In the genomic region with DNA sequence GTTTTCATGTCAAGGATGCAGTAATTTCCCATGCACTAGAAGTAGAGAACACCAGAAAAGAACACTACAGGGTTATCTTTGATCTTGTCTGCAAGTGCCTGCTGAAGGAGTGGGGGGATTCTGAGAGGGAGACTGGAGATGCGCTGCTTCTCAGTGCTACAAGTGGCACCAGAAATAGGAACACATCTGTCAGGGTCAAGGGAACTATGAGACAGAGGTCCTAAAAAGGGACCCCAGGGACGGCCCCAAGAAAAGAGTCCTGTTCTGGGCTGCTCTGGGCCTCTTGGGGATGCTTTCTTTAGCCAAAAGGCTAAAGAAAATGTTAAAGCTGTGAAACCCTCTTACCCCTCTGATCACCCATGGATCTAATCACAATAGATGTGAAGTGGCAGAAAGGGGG, we compare ENCODE assay signal across 18 mouse cellular contexts. TPM values are rescaled to one million over a fixed set of nuclear protein-coding genes. Genes with fewer than 3 reads are reported as not detected.
"Had no signal": no experiment of that assay in that cellular context is flagged by ENCODE, and none has a peak within 500 bp of the region (broad histone marks: within the 10 kb centered on the region; RNA-seq: fewer than 3 reads in every experiment).

No protein-coding gene starts in this region.

- H3K9me3 ChIP-seq: liver, embryonic 13.5 days; stomach, embryonic 15.5 days had no signal

- H3K27me3 ChIP-seq: liver, embryonic 13.5 days; stomach, embryonic 15.5 days had no signal

- H3K9ac ChIP-seq: liver, embryonic 13.5 days; stomach, embryonic 15.5 days had no signal

- H3K36me3 ChIP-seq: liver, embryonic 13.5 days; stomach, embryonic 15.5 days had no signal

- H3K4me3 ChIP-seq: liver, embryonic 13.5 days; stomach, embryonic 15.5 days had no signal

- H3K27ac ChIP-seq: liver, embryonic 13.5 days; stomach, embryonic 15.5 days had no signal

- DNase-seq: kidney, adult 11 months; kidney, adult 9 months; kidney, postnatal 14 days; kidney, postnatal 4 days; liver, embryonic 13.5 days; lung, adult 2 months; lung, postnatal 14 days; lung, postnatal 4 days; midbrain, embryonic 14.5 days; right cerebral cortex, adult 18-20 months; right cerebral cortex, postnatal 14 days; right cerebral cortex, postnatal 4 days; thymus, adult 18-20 months; thymus, postnatal 36 days had no signal

- H3K4me2 ChIP-seq: liver, embryonic 13.5 days; midbrain, embryonic 11.5 days; stomach, embryonic 15.5 days had no signal

- H3K4me1 ChIP-seq: liver, embryonic 13.5 days had no signal

RNA-seq across cellular contexts. Expression of a gene that starts 35.2 kb away (rescaled TPM):
- total RNA-seq: megakaryocyte progenitor cell, adult 5-6 weeks; megakaryocyte-erythroid progenitor cell, adult 5-6 weeks had no signal
